Mouse (Mus musculus): ENCODE data around the gene Megf11. TPM values are rescaled to one million over a fixed set of nuclear protein-coding genes. Genes with fewer than 3 reads are reported as not detected.

Gene Megf11
- polyA plus RNA-seq, 1 experiment from 2014 or later, result 0.56 TPM

- no peak overlapping the region for H3K4me3 ChIP-seq (ENCODE audit: low read depth, low read length)
- no peaks in the 10 kb centered on the region for H3K27me3 ChIP-seq (replicated peaks; ENCODE audit: insufficient read depth, low read length)
- no peak for ATAC-seq
- no peaks in the 10 kb centered on the region for H3K36me3 ChIP-seq (ENCODE audit: insufficient read depth, low read length)
- 71% methylated on average over 2 of the region's 2 CpGs for WGBS
- no peaks in the 10 kb centered on the region for H3K4me1 ChIP-seq (ENCODE audit: insufficient read depth, low read depth, low read length)
- TF ChIP-seq CTCF (IDR thresholded peaks at IDR 0.05), result no peak
- H3K27ac ChIP-seq (ENCODE audit: low read length), result no peak overlapping the region
- H3K4me2 ChIP-seq (replicated peaks; ENCODE audit: low read depth, low read length), result no peak overlapping the region
- no peak overlapping the region for H3K9ac ChIP-seq (replicated peaks; ENCODE audit: low read depth)
- no peak for DNase-seq (ENCODE audit: low spot score)
- H3K9me3 ChIP-seq (ENCODE audit: low read length), result no peaks in the 10 kb centered on the region
These were observed 50.7 kb downstream of the Megf11 start for GRCm38 (mm10) chr9:64436121-64436520.

GRCm38 (mm10) chr9:64440101-64440500, 54.7 kb downstream of the Megf11 start:
- H3K9me3 ChIP-seq (ENCODE audit: low read length), result no peaks in the 10 kb centered on the region
- no peaks in the 10 kb centered on the region for H3K36me3 ChIP-seq (ENCODE audit: insufficient read depth, low read length)
- DNase-seq (ENCODE audit: low spot score), result no peak
- no peak overlapping the region for H3K4me2 ChIP-seq (replicated peaks; ENCODE audit: low read depth, low read length)
- H3K4me3 ChIP-seq (ENCODE audit: low read depth, low read length), result no peak overlapping the region
- no peak for ATAC-seq
- H3K27ac ChIP-seq (ENCODE audit: low read length), result no peak overlapping the region
- H3K27me3 ChIP-seq (replicated peaks; ENCODE audit: insufficient read depth, low read length), result no peaks in the 10 kb centered on the region
- TF ChIP-seq EP300 (IDR thresholded peaks at IDR 0.05) (no peak), CTCF (IDR thresholded peaks at IDR 0.05) (no peak)
- no peaks in the 10 kb centered on the region for H3K4me1 ChIP-seq (ENCODE audit: insufficient read depth, low read depth, low read length)
- WGBS, result 77% methylated on average over 7 of the region's 7 CpGs
- no peak overlapping the region for H3K9ac ChIP-seq (replicated peaks; ENCODE audit: low read depth)

DNA sequence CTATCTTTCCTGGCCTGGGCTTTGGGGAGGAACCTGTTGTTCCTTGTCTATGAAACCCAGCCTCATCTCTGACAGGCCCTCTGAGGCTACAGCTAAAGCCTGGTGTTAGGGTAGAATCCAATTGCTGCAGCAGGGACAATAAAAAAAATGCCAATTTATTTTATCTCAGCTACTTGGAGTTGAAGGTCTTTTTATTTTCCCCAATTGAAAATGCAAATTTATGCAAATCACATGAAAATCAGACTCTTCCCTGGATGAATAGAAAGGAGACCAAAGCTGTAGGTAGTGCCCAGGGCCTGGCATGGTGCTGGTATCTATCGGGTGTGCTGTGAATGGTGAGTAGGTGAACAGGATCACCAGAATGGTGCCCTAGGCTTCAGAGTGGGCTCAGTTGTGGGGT, 60.6 kb downstream of the Megf11 start:
- WGBS, result 100% methylated on average over 1 of the region's 1 CpGs
- Histone ChIP-seq H3K4me2 (replicated peaks; ENCODE audit: low read depth, low read length) (no peak overlapping the region), H3K27ac (ENCODE audit: low read length) (no peak overlapping the region), H3K36me3 (ENCODE audit: insufficient read depth, low read length) (no peaks in the 10 kb centered on the region), H3K27me3 (replicated peaks; ENCODE audit: insufficient read depth, low read length) (no peaks in the 10 kb centered on the region), H3K9me3 (ENCODE audit: low read length) (no peaks in the 10 kb centered on the region), H3K4me3 (ENCODE audit: low read depth, low read length) (no peak overlapping the region), H3K9ac (replicated peaks; ENCODE audit: low read depth) (no peak overlapping the region), H3K4me1 (ENCODE audit: insufficient read depth, low read depth, low read length) (no peaks in the 10 kb centered on the region)
- no peak for TF ChIP-seq EP300 (IDR thresholded peaks at IDR 0.05)
- TF ChIP-seq CTCF (IDR thresholded peaks at IDR 0.05), result no peak
- no peak for ATAC-seq
- no peak for DNase-seq (ENCODE audit: low spot score)

- WGBS, result 25% methylated on average over 6 of the region's 6 CpGs
These were observed 61.6 kb downstream of the Megf11 start for GRCm38 (mm10) chr9:64447070-64447469.

GRCm38 (mm10) chr9:64447522-64447921, 62.1 kb downstream of the Megf11 start:
- Histone ChIP-seq H3K4me3 (ENCODE audit: low read depth, low read length) (no peak overlapping the region), H3K4me2 (replicated peaks; ENCODE audit: low read depth, low read length) (no peak overlapping the region; the same call in 1 of the 2 replicates), H3K9ac (replicated peaks; ENCODE audit: low read depth) (no peak overlapping the region), H3K9me3 (ENCODE audit: low read length) (no peaks in the 10 kb centered on the region), H3K36me3 (ENCODE audit: insufficient read depth, low read length) (no peaks in the 10 kb centered on the region), H3K27me3 (replicated peaks; ENCODE audit: insufficient read depth, low read length) (no peaks in the 10 kb centered on the region), H3K4me1 (ENCODE audit: insufficient read depth, low read depth, low read length) (no peaks in the 10 kb centered on the region), H3K27ac (ENCODE audit: low read length) (no peak overlapping the region)
- ATAC-seq (peak; percentile 60), DNase-seq (ENCODE audit: low spot score) (peak; percentile 53)
- 20% methylated on average over 6 of the region's 6 CpGs for WGBS
- TF ChIP-seq EP300 (IDR thresholded peaks at IDR 0.05) (no peak), CTCF (IDR thresholded peaks at IDR 0.05) (no peak)

More at GRCm38 (mm10) chr9:64447070-64447469, 61.6 kb downstream of the Megf11 start:
- Histone ChIP-seq H3K4me3 (ENCODE audit: low read depth, low read length) (no peak overlapping the region), H3K36me3 (ENCODE audit: insufficient read depth, low read length) (no peaks in the 10 kb centered on the region), H3K27me3 (replicated peaks; ENCODE audit: insufficient read depth, low read length) (no peaks in the 10 kb centered on the region), H3K4me2 (replicated peaks; ENCODE audit: low read depth, low read length) (no peak overlapping the region), H3K9me3 (ENCODE audit: low read length) (no peaks in the 10 kb centered on the region), H3K9ac (replicated peaks; ENCODE audit: low read depth) (no peak overlapping the region), H3K4me1 (ENCODE audit: insufficient read depth, low read depth, low read length) (no peaks in the 10 kb centered on the region), H3K27ac (ENCODE audit: low read length) (no peak overlapping the region)
- TF ChIP-seq CTCF (IDR thresholded peaks at IDR 0.05) (peak; percentile 33), EP300 (IDR thresholded peaks at IDR 0.05) (no peak)
- DNase-seq (ENCODE audit: low spot score) (peak; percentile 31), ATAC-seq (peak; percentile 79)

- ATAC-seq (no peak), DNase-seq (ENCODE audit: low spot score) (peak; percentile 44)
- no peak overlapping the region for H3K4me2 ChIP-seq (replicated peaks; ENCODE audit: low read depth, low read length)
- 65% methylated on average over 5 of the region's 5 CpGs for WGBS
- H3K27me3 ChIP-seq (replicated peaks; ENCODE audit: insufficient read depth, low read length), result no peaks in the 10 kb centered on the region
- peaks cover 4% of the 10 kb centered on the region; the same call in 1 of the 2 replicates for H3K4me1 ChIP-seq (ENCODE audit: insufficient read depth, low read depth, low read length)
- no peak overlapping the region for H3K27ac ChIP-seq (ENCODE audit: low read length)
- H3K36me3 ChIP-seq (ENCODE audit: insufficient read depth, low read length), result no peaks in the 10 kb centered on the region
- no peaks in the 10 kb centered on the region for H3K9me3 ChIP-seq (ENCODE audit: low read length)
- no peak overlapping the region for H3K4me3 ChIP-seq (ENCODE audit: low read depth, low read length)
- no peak overlapping the region for H3K9ac ChIP-seq (replicated peaks; ENCODE audit: low read depth)
- TF ChIP-seq EP300 (IDR thresholded peaks at IDR 0.05), result no peak
- no peak for TF ChIP-seq CTCF (IDR thresholded peaks at IDR 0.05)
These were observed 67.3 kb downstream of the Megf11 start for GRCm38 (mm10) chr9:64452769-64453168.

GRCm38 (mm10) chr9:64454196-64454595, 68.8 kb downstream of the Megf11 start:
- 74% methylated on average over 4 of the region's 4 CpGs for WGBS
- no peak overlapping the region for H3K4me3 ChIP-seq (ENCODE audit: low read depth, low read length)
- no peaks in the 10 kb centered on the region for H3K9me3 ChIP-seq (ENCODE audit: low read length)
- no peak overlapping the region for H3K4me2 ChIP-seq (replicated peaks; ENCODE audit: low read depth, low read length)
- no peaks in the 10 kb centered on the region for H3K27me3 ChIP-seq (replicated peaks; ENCODE audit: insufficient read depth, low read length)
- no peak overlapping the region for H3K9ac ChIP-seq (replicated peaks; ENCODE audit: low read depth)
- TF ChIP-seq EP300 (IDR thresholded peaks at IDR 0.05) (no peak), CTCF (IDR thresholded peaks at IDR 0.05) (no peak)
- H3K27ac ChIP-seq (ENCODE audit: low read length), result no peak overlapping the region
- no peaks in the 10 kb centered on the region for H3K36me3 ChIP-seq (ENCODE audit: insufficient read depth, low read length)
- no peak for ATAC-seq
- no peak for DNase-seq (ENCODE audit: low spot score)
- peaks cover 4% of the 10 kb centered on the region; the same call in 1 of the 2 replicates for H3K4me1 ChIP-seq (ENCODE audit: insufficient read depth, low read depth, low read length)
